Mouse (Mus musculus): ENCODE measurements around the gene Hnrnpu. TPM values are rescaled to one million over a fixed set of nuclear protein-coding genes. Genes with fewer than 3 reads are reported as not detected.

Hnrnpu gene
- polyA plus RNA-seq, 1 experiment: 859 TPM

DNA sequence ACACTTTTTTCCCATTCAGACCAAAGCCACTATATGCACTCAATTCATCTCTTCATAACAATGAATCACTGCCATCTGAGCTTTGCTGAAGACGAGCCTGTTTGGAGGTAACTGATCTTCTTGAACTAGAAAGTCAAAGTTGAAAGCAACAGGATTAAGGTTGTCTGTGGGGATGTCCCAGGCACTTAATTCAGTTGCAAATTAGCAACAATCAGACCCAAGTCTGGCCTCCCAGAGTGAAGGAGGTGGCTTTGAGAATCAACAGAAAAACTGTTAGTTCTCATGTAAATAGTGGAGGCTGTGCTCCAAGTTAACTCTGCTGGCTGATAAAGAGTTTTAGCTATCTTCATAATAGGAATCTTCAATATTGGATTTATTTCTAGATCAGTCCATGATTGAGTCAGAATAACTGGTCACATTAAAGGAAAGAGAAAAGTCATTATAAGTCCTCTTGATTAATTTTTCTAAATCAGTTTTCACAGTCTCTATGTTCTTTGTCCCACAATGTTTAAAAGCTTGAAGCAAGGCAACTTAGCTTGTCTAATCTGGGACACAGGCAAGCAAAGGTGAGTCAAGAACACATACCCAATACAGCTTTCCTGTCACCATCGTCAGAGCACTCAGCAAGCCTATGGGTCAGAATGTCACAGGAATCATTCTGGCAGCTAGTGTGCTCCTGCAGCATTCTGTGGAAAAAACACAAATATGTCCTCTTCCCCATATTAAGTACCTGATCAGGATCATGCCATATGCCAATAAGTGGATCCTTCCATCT is 53.5 kb downstream of the Hnrnpu start:
- TF ChIP-seq GATA1 (IDR thresholded peaks at IDR 0.05; ENCODE audit: low read length): no peak

DNA sequence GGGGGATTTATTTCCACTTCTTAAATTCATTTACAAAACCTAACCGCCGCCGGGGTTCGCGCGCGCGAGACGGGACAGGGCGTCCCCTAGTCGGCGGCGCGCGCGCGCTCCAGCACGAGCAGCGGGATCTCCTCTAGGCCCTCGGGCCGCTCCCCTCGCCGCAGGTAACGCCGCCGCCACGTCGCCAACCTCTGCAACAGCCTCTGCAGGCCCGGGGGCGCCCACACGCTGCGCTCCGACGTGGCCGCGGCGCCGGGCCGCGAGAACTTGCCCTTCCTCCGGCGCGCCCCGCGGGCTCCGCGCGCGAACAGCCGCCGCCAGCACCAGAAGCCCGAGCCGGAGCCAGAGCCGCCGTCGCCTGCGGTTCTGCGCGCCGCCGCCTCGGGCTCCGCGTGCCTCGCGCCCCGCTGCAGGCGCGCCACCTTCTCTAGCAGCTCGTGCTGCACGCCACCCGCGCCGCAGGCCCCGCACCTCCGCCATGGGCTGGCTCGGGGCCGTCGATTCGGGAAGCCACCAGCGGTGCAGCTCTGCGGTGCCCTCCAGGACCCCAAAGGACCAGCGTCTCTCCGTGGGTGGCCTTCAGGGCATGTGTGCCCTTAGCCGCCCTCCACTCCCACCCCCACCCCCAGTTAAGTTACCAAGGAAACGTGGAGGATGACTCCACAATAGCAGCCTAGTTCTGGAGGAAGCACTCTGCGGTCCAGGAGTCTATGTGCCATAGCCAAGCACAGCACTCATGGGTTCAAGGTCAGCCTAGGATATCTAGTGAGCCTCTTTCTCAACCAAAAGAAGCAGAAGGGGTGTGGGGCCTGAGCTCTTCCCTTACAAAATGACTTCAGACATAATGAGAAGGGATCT is 61.3 kb downstream of the Hnrnpu start:
- TF ChIP-seq GATA1 (IDR thresholded peaks at IDR 0.05; ENCODE audit: low read length): no peak

DNA sequence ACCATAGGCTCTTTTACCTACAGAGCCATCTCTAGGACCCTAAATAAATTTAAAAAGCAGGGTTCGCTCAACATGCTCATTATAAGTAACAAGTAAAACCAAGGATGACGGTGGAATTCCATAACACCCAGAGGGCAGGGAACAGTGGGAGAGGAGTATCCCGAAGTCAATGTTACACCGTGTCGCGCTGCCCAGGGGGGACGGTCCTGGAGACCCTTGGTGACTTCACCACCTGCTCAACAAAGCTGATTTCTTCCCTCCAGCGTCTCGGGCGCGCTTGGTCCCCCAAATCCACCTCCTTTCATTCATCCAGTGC is 61.9 kb downstream of the Hnrnpu start:
- TF ChIP-seq GATA1 (IDR thresholded peaks at IDR 0.05; ENCODE audit: low read length): no peak

DNA sequence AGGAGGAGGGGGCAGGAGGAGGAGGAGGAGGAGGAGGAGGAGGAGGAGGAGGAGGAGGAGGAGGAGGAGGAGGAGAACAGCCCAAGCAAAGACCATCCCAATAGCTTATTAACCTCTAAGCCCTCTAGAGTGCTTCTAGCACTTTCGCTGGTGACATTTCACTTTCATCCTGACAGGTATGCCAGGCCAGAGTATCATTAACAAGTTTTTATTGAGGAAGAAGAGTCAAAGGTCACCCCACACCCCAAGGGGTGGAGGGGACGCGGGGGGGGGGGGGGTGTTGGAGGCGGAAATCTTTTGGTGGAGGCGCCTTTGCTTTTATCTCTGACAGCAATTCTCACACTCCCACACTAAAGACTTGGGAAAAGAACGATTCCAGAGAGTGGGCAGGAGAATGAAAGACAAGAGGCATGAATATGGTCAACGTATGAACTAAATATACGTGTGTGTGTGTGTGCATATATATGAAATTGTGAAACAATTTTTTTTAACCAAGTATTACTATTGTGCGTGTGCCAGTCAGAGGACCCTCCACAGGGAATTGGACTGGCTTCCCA is 62.3 kb downstream of the Hnrnpu start:
- no peak for TF ChIP-seq GATA1 (IDR thresholded peaks at IDR 0.05; ENCODE audit: low read length)

Other genes starting within 250 kb of the Hnrnpu start
- 4.5 and 5.9 TPM in 2 replicates for gene Desi2, start 150.4 kb downstream of the Hnrnpu start, polyA plus RNA-seq (2012)
- 12.0 and 14.5 TPM in 2 replicates for gene Cox20, start 18.7 kb downstream of the Hnrnpu start, polyA plus RNA-seq (2012)
- 0.05 and 0.09 TPM in 2 replicates for gene Efcab2, start 68.3 kb upstream of the Hnrnpu start, polyA plus RNA-seq (2012)
- gene Kif26b, start 191.3 kb upstream of the Hnrnpu start, polyA plus RNA-seq (2012): 0.01 TPM in 1 of 2 replicates, not detected in the other